In the genomic region with DNA sequence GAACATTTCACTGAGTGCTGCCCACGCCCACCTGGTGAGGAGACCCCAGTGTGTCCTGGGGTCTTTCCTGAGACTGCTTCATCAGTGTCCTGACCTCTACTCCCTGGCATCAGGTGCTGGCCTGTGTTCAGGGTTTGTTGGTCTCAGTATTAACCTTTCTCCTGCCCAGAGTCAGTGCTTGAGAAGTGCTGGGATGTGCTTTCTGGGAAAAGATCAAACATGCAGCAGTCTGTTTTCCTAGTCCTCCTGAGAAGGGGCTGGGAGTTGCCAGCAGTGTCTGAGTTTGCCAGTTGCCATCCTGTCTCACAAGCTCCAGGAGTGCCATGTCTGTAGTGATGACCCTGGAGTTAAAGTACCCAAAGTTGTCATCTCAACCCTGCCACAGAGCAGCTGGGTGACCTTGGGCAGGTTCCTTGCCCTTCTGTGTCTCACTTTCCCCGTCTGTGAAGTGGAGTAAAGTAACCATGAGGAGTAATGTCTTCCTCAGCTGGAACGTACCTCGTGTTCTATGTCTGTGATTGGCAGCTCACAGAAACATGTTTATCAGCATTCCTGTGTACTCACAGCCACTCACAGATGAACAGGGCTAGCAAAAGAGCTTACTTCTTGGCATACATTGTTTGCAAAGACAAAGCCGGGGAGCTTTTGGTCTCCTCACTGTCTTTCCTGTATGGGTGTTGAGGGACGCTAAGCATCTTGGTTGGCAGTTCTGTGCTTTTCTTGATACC, we compare ENCODE assay signal across 20 mouse cellular contexts. TPM values are rescaled to one million over a fixed set of nuclear protein-coding genes. Genes with fewer than 3 reads are reported as not detected.
DNase-seq lines count a peak whose midpoint lies in the region; ATAC-seq lines count a peak whose summit lies in the region.
"Had no signal": no experiment of that assay in that cellular context is flagged by ENCODE, and none has a peak within 500 bp of the region (broad histone marks: within the 10 kb centered on the region; RNA-seq: fewer than 3 reads in every experiment).

No protein-coding gene starts in this region.

- no peak overlapping the region for H3K4me2 ChIP-seq in heart, embryonic 14.5 days (ENCODE audit: low read length)
- no peak overlapping the region for H3K4me2 ChIP-seq in kidney, embryonic 16.5 days (replicated peaks; ENCODE audit: low read depth, low read length)
- H3K4me2 ChIP-seq: embryonic facial prominence, embryonic 15.5 days; hindbrain, embryonic 14.5 days; intestine, embryonic 15.5 days had no signal

- H3K9ac ChIP-seq in heart, embryonic 14.5 days (ENCODE audit: low read length), result no peak overlapping the region
- no peak overlapping the region for H3K9ac ChIP-seq in kidney, embryonic 16.5 days (replicated peaks; ENCODE audit: low read length)
- H3K9ac ChIP-seq: embryonic facial prominence, embryonic 15.5 days; hindbrain, embryonic 14.5 days; intestine, embryonic 15.5 days had no signal

- no peak for ATAC-seq in heart, embryonic 14.5 days (ENCODE audit: insufficient number of reproducible peaks, insufficient read depth, low FRiP score, low read depth)
- no peak for ATAC-seq in kidney, embryonic 16.5 days (ENCODE audit: low FRiP score, low TSS enrichment)
- ATAC-seq: forebrain, embryonic 14.5 days; intestine, embryonic 15.5 days had no signal

- H3K4me3 ChIP-seq in heart, embryonic 14.5 days (ENCODE audit: control insufficient read depth in 1 of 2, insufficient read depth in 1 of 2, low read depth in 1 of 2, low read length in 2 of 2), result no peak overlapping the region
- H3K4me3 ChIP-seq in kidney, embryonic 16.5 days (ENCODE audit: low read length), result no peak overlapping the region
- H3K4me3 ChIP-seq: embryonic facial prominence, embryonic 15.5 days; erythroblast, embryonic 14.5 days; forebrain, embryonic 10.5 days; gastrocnemius, adult 2 months; hindbrain, embryonic 10.5 days; intestine, embryonic 15.5 days had no signal

- no peaks in the 10 kb centered on the region for H3K27me3 ChIP-seq in heart, embryonic 14.5 days (ENCODE audit: control insufficient read depth, insufficient read depth, low read length)
- no peaks in the 10 kb centered on the region for H3K27me3 ChIP-seq in kidney, embryonic 16.5 days (ENCODE audit: insufficient read depth, low read length)
- H3K27me3 ChIP-seq: embryonic facial prominence, embryonic 15.5 days; intestine, embryonic 15.5 days had no signal

- 41% methylated on average over 6 of the region's 6 CpGs for WGBS in heart, embryonic 14.5 days
- 70% methylated on average over 6 of the region's 6 CpGs for WGBS in kidney, embryonic 16.5 days

- peaks cover 33 to 62% of the 10 kb centered on the region in 2 experiments for H3K4me1 ChIP-seq in heart, embryonic 14.5 days (ENCODE audit: control insufficient read depth in 2 of 2, insufficient read depth in 2 of 2, low read length in 2 of 2)
- no peaks in the 10 kb centered on the region for H3K4me1 ChIP-seq in kidney, embryonic 16.5 days (ENCODE audit: insufficient read depth, low read length)
- H3K4me1 ChIP-seq: embryonic facial prominence, embryonic 15.5 days; intestine, embryonic 15.5 days had no signal

- H3K27ac ChIP-seq in heart, embryonic 14.5 days (replicated peaks in 1 of 2; ENCODE audit: control insufficient read depth in 1 of 2, insufficient read depth in 1 of 2, low read depth in 2 of 2, low read length in 2 of 2), result peak overlapping the region; percentile 29 to 40; a peak in 3 of 4 replicates
- no peak overlapping the region for H3K27ac ChIP-seq in kidney, embryonic 16.5 days (ENCODE audit: low read length)
- H3K27ac ChIP-seq: embryonic facial prominence, embryonic 15.5 days; forebrain, embryonic 10.5 days; gastrocnemius, adult 2 months; hindbrain, embryonic 10.5 days; hindbrain, embryonic 14.5 days; intestine, embryonic 15.5 days had no signal

- DNase-seq in heart, adult 8-10 months (ENCODE audit: low spot score), result no peak
- peak; percentile 29 for DNase-seq in kidney, adult 11 months
- DNase-seq in kidney, adult 9 months, result peak; percentile 34
- DNase-seq in kidney, postnatal 14 days, result no peak
- DNase-seq: adrenal gland, adult 2 months; adrenal gland, postnatal 25 days; cerebellum, adult 18-20 months; cerebellum, adult 9-11 months; cerebellum, postnatal 36 days; gastrocnemius, adult 2 months; gastrocnemius, postnatal 25 days had no signal

- H3K9me3 ChIP-seq in heart, embryonic 14.5 days (ENCODE audit: control insufficient read depth, low read length), result no peaks in the 10 kb centered on the region
- no peaks in the 10 kb centered on the region for H3K9me3 ChIP-seq in kidney, embryonic 16.5 days (ENCODE audit: low read length)
- H3K9me3 ChIP-seq: embryonic facial prominence, embryonic 15.5 days; forebrain, embryonic 10.5 days; hindbrain, embryonic 10.5 days; intestine, embryonic 15.5 days had no signal

- peaks cover 15% of the 10 kb centered on the region; the same call in 1 of the 2 replicates for H3K36me3 ChIP-seq in heart, embryonic 14.5 days (ENCODE audit: control insufficient read depth, insufficient read depth, low read length)
- peaks cover 11% of the 10 kb centered on the region for H3K36me3 ChIP-seq in kidney, embryonic 16.5 days (ENCODE audit: insufficient read depth, low read length)
- H3K36me3 ChIP-seq: intestine, embryonic 15.5 days had no signal

RNA-seq across cellular contexts. Expression of a gene that starts 50.4 kb away (rescaled TPM):
- 7.9 and 8.6 TPM in 2 replicates for polyA plus RNA-seq in heart, embryonic 14.5 days (2014; fragmentation: Nextera tagmentation; extraction: Ambion mirVana)
- total RNA-seq in heart, adult 8-10 months (2022), result 10 to 100 TPM in 1 of 4 experiments, 1 to 10 TPM in 3; 8.9 to 12.0 (median 9.4) TPM
- 10.1 and 10.3 TPM in 2 replicates for polyA plus RNA-seq in kidney, embryonic 16.5 days (2015; fragmentation: Nextera tagmentation; extraction: Ambion mirVana)

RNA-seq across cellular contexts. Expression of a gene that starts 50.5 kb away (rescaled TPM):
- polyA plus RNA-seq in heart, embryonic 14.5 days (2014; fragmentation: Nextera tagmentation; extraction: Ambion mirVana), result 29.1 and 30.4 TPM in 2 replicates
- 10 to 100 TPM; 49.7 to 57.7 (median 54.7) TPM for total RNA-seq in heart, adult 8-10 months (2022)
- polyA plus RNA-seq in kidney, embryonic 16.5 days (2015; fragmentation: Nextera tagmentation; extraction: Ambion mirVana), result 31.5 and 33.9 TPM in 2 replicates

Comparison
In these comparisons a context has a peak if more than half of its experiments do, and no peak if none do; other contexts are left out.
1. DNase-seq: peak in kidney, adult 11 months (single experiment) and kidney, adult 9 months (single experiment); none in heart, adult 8-10 months (single experiment) and kidney, postnatal 14 days (single experiment).